Mouse (Mus musculus) megakaryocyte, adult 5-6 weeks (primary cell): ENCODE measurements around the gene Itpr2. TPM values are rescaled to one million over a fixed set of nuclear protein-coding genes. Genes with fewer than 3 reads are reported as not detected.

Experiments
- ATAC-seq: 2 replicates; pipeline ENCODE4 v1.8.0; 2016; ENCODE audit warnings: mild to moderate bottlenecking, inconsistent platforms; ENCODE audit not compliant: poor library complexity, severe bottlenecking
- total RNA-seq, 2 experiments: library from RNA; stranded (forward) in 1 of 2; stranded (reverse) in 1 of 2; fragments of 153-499, 151-499 nt in 1 of 2; fragments of 221-1000, 200-1000 nt in 1 of 2; gene quantifications; 2 replicates each; pipeline versions ENCODE4 v1.2.3 to v1.2.4; 2015 to 2017

The Itpr2 gene
- total RNA-seq, 2 experiments from 2014 or later = 17.3 to 22.8 TPM

DNA sequence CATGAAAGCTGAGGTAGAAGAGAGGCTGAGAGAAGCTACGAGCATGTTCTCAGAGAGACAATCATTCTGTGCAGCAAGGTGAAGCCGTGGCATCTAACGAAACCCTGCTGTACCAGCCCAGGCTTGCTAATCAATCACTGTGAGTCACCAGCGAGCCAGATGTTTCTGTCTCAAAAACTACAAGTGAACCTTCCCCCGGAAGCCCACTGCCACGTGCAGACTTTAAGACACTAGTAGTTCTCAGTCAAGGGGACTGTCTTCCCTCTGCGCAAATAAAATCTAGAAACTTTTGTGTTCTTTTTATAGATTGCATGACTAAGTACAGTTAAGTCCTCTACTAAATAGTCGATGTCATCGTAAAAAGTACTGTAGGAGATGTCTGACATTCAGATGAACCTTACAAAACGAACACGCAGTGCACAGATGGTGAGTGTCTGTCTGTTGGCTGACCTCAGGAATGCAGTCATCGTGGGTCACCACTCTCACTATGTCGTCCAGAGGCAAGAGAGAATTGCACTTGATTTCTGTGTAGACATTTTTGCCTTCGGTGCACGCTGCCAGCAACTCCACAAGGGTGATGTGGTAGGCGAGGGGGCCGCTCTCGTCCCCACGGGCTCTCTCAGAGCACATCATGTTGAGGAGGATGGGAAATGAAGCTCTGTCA lies 177.3 kb downstream of the Itpr2 start:
- no peak for ATAC-seq

DNA sequence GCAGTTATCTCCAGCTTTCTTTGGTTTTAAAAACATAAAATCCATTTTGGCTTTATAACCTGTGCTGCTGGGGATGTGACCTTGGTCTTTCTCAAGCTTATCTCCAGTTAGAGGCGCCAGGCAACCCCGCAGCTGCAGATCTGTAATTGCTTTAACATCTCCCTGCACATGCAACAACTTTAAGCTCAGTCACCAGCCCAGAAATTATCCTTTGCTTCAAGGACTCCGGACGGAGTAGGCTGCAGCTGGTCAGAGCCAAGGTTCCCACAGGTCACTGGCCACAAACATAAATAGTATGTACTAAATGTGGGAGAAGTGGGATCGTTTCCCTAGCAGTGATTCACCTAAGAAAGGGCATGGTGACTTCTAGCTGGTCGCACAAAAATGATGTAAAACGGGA lies 179.5 kb downstream of the Itpr2 start:
- no peak for ATAC-seq

GRCm38 (mm10) chr6:146321951-146322350 lies 180.1 kb downstream of the Itpr2 start:
- ATAC-seq = no peak

- peak; percentile 6; the same call in 1 of the 2 replicates for ATAC-seq
Observed at GRCm38 (mm10) chr6:146316415-146316814, 185.6 kb downstream of the Itpr2 start.

DNA sequence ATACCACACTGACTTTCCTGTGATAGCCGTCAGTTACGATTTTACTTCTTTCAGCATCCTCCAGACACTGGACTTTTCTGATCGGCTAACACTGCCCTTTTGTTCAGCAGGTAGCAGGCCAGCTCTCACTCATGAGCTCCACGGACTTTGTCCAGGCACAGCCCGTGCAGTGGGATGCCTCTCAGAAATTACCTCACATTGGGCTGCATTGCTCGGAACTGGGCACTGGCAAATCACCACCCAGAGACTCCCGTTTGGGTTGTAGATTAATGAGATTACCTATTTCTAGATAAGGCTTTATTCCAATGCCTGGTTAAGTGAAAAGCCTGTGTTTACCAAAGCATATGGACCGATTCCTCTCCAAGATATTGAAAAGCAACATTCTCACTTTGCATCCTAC lies 186.9 kb downstream of the Itpr2 start:
- no peak for ATAC-seq

- peak; percentile 63 for ATAC-seq
Observed at GRCm38 (mm10) chr6:146314304-146314703, 187.7 kb downstream of the Itpr2 start.

GRCm38 (mm10) chr6:146313396-146313795 lies 188.6 kb downstream of the Itpr2 start:
- ATAC-seq = peak; percentile 75

DNA sequence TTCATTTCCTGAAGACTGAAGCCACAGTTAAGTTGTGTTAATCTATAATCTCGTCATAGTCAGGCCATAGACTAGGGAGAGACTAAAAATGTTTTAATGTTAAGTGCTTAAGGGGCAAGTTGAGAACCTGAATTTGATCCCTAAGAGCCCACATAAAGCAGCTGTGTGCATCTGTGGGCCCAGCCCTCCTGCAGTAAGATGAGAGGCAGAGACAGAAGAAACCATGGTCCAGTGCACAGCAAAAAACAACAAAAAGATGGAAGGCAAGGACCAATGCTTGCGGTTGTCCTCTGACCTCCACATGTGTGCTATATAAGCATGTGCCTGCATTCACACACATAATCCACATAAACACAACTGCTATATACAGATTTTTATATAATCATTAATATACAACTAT lies 191.8 kb downstream of the Itpr2 start:
- no peak for ATAC-seq

GRCm38 (mm10) chr6:146309335-146309734 lies 192.7 kb downstream of the Itpr2 start:
- no peak for ATAC-seq

DNA sequence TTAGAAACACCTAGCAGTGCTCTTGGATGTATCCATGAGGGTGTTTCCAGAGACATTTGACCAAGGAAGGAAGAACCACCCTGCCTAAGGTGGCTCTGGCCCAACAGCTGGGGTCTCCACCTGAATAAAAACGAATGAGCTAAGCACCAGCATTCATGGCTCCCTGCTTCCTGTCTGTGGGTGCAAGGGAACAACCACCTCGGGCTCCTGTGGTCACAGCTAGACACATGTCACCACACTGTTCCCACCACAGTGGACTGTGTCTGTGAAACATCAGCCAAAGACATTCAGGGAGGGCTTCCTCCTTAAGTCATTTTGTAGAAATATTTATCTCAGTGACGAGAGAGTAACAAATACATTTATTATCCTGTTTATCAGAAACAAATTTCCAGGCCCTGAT lies 196.0 kb downstream of the Itpr2 start:
- ATAC-seq = no peak

DNA sequence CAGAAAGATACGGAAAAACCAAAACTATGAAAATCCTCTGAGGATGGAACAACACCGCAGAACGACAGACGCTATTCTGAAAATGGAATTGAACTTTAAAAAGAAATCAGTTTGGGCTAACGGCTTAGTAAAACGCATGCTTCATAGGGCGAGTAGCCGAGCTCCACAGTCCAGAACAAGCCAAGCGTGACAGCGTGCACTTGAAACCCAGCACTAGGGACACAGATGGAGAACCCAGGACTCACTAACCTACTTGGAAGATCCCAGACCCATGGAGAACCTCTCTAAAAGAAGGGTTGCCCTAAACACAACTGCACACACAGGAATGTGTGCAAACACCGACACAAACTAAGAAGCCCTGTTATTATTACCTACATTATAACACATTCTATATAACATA lies 197.9 kb downstream of the Itpr2 start:
- ATAC-seq = no peak

GRCm38 (mm10) chr6:146303336-146303735 lies 198.7 kb downstream of the Itpr2 start:
- no peak for ATAC-seq

DNA sequence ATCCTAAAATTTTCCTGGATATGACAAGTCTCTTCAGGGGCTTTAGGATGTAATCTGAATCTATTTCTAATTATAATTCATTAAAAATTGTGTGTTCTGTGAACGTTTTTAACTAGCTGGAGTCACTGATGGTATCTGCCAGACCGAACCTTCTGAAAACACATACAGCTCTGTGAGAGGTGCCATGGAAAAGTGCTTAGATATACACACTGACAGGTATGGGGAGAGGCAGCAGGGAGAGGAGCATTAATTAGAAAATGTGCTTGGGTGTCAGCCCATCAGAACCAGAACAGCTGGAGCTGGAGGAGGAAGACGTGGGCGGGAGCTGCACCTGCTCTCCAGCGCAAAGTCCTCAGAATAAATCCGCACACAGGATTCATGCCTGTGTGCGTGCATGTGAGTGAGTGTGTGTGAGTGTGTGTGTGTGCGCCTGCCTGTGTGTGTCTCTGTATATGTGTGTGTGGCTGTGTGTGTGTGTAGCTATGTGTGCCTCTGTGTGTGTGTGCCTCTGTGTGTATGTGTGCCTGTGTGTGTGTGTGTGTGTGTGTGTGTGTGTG lies 199.4 kb downstream of the Itpr2 start:
- ATAC-seq = no peak

DNA sequence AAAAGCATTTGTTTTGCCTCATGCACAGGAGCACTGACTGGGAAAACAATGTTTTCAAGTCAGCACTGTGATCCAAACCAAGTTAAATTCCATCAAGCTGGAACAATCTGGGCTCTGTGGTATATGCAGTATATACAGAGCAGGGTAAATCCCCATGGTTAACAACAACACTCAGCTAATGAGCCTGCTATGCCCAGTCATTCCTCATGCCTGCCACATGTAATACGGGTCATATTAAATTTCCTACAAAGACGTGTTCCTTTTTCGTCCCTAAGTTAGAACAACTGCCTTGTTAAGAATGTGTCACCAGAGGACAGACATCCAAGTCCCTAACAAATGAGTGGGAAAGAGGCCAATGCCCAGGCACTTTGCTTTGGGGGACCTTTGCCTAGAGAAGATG lies 199.9 kb downstream of the Itpr2 start:
- ATAC-seq = no peak

DNA sequence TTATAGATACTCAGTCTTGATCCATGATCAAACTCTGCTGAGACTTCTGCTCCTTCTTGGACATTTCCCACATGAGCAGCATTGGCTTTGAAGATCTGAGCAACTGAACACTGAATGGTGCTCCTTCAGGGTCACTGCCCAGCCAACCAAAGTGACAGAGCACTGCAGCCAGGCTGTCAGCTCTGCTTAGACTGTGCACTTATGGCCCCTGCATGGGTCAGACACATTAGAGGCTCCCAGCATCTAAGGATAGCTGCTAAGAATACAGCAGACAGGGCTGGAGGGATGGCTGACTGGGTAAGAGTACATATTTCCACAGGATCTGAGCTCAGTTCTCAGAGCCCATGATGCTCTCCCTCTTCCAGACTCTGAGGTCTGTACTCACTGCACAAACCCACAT lies 201.1 kb downstream of the Itpr2 start:
- ATAC-seq = no peak

DNA sequence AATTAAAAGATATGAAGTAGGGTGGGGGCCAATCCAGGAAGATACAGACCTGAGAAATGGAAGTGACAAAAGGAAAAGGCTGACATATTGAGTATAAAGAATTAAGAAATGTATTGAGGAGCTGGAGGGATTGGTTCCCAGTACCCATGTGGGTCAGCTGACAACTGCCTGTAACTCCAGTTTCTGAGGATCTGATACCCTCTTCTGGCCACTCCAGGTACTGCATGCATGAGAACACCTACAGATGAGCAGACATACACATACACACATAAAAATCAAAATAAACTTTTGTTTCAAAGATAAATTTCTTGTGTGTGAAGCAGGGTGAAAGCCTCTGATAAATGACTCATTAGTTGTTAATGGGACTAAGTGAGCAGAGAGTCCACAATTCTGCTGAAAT lies 203.3 kb downstream of the Itpr2 start:
- ATAC-seq = peak; percentile 66

GRCm38 (mm10) chr6:146291036-146291435 lies 211.0 kb downstream of the Itpr2 start:
- ATAC-seq = no peak

DNA sequence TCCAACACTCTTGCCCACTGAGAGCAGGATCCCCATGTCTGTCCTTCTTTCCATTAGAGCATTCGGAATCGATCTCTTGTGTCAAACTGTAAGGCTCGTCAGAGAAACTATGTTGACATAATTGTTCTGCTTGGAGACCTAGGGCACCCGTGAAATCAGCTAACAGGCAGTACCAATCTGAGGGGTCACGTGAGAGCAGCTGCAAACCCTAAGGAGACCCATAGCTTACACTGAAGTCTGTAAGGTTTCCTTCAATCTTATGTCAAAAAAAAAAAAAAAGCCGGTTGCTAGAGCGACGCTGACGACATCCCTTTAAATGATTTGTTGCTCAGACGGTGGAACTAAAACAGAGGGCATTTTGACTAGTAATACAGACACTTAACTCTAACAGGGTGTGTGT lies 212.2 kb downstream of the Itpr2 start:
- no peak for ATAC-seq

GRCm38 (mm10) chr6:146288266-146288665 lies 213.8 kb downstream of the Itpr2 start:
- no peak for ATAC-seq

DNA sequence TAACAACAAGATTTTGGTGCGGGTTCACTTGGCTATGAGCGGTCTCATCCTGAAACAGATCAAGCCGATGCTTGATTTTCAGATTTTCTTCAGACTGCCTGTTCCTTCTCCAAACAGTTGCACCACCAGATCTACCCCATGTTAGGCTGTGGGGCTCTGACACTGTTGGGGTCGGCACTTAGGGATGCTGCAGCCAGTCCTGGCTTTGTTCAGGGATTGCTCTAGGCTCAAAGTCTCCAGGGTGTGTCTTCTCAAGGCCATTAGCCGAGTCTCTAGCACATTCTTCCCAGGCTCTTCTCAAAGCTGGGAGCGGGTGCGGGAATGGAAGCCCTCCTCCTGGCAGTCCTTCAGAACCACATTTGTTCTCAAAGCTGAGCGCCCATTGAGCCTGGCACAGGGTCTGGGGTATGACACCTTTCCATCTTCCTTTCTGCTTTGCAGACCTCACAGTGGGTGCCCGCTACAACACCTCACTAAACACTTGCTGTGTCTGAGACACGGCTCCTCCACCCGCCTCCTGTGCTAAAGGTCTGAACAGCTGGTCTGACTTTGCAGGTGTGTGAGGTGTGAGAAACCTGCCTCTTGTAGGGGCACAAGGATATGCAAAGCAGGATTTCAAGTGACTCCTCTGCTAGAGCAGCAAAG lies 217.0 kb downstream of the Itpr2 start:
- no peak for ATAC-seq

GRCm38 (mm10) chr6:146283981-146284380 lies 218.0 kb downstream of the Itpr2 start:
- ATAC-seq = no peak

- ATAC-seq = no peak
Observed at GRCm38 (mm10) chr6:146282061-146282659, 219.9 kb downstream of the Itpr2 start.
